Comparison of ENCODE assay signal across 26 mouse cellular contexts in the genomic region with DNA sequence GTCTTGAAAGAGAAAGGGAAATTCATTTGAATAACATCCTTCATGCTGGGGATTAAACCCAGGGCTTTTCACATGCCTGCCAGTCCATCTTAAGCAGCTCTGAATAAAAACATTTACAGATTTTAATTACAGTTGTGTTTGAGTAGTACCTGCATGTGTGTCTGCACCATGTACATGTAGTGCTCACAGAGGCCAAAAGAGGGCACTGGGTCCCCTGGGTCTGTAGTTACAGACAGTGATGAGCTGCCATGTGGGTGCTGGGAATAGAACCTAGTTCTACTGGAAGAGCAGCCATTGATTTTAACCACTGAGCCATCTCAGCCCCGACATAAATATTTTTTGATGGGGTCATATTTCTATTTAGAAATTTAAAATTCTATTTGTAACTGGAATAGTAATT. TPM values are rescaled to one million over a fixed set of nuclear protein-coding genes. Genes with fewer than 3 reads are reported as not detected.
DNase-seq lines count a peak whose midpoint lies in the region; ATAC-seq and TF ChIP-seq lines count a peak whose summit lies in the region.
"Had no signal": no experiment of that assay in that cellular context is flagged by ENCODE, and none has a peak within 500 bp of the region (broad histone marks: within the 10 kb centered on the region; RNA-seq: fewer than 3 reads in every experiment).

No protein-coding gene starts in this region.

- 98% methylated on average over 1 of the region's 1 CpGs for WGBS in intestine, postnatal 0 days
- 95% methylated on average over 1 of the region's 1 CpGs for whole genome bisulfite sequencing in intestine, embryonic 15.5 days
- 87% methylated on average over 1 of the region's 1 CpGs for WGBS in heart, embryonic 10.5 days

- H3K4me2 ChIP-seq in intestine, postnatal 0 days (replicated peaks; ENCODE audit: low read depth): no peak overlapping the region
- H3K4me2 ChIP-seq in intestine, embryonic 15.5 days (replicated peaks): no peak overlapping the region
- H3K4me2 ChIP-seq: liver, embryonic 12.5 days; midbrain, embryonic 13.5 days; neural tube, embryonic 13.5 days; stomach, embryonic 15.5 days had no signal

- 0 out of 2 replicates have a peak, but pooled peaks cover 4% of the 10 kb centered on the region for H3K4me1 ChIP-seq in intestine, postnatal 0 days (replicated peaks; ENCODE audit: control insufficient read depth, insufficient read depth, low read length)
- peaks cover 7% of the 10 kb centered on the region; the same call in 1 of the 2 replicates for H3K4me1 ChIP-seq in intestine, embryonic 15.5 days (replicated peaks)
- H3K4me1 ChIP-seq in heart, embryonic 10.5 days: 0 out of 2 replicates have a peak, but pooled peaks cover 7% of the 10 kb centered on the region

- no peak overlapping the region for H3K9ac ChIP-seq in intestine, postnatal 0 days (ENCODE audit: low read depth, low read length)
- no peak overlapping the region for H3K9ac ChIP-seq in intestine, embryonic 15.5 days
- H3K9ac ChIP-seq: liver, embryonic 12.5 days; liver, postnatal 0 days; midbrain, embryonic 13.5 days; neural tube, embryonic 13.5 days; stomach, embryonic 15.5 days had no signal

- no peak for ATAC-seq in intestine, postnatal 0 days
- ATAC-seq in intestine, embryonic 15.5 days: no peak
- ATAC-seq: forebrain, embryonic 16.5 days; hindbrain, embryonic 16.5 days; intestine, embryonic 16.5 days; liver, embryonic 12.5 days; liver, postnatal 0 days; midbrain, embryonic 13.5 days had no signal

- no peaks in the 10 kb centered on the region for H3K27me3 ChIP-seq in intestine, postnatal 0 days (replicated peaks; ENCODE audit: control insufficient read depth, insufficient read depth, low read length)
- no peaks in the 10 kb centered on the region for H3K27me3 ChIP-seq in intestine, embryonic 15.5 days (replicated peaks)
- H3K27me3 ChIP-seq in splenic B cell, adult 2 months (ENCODE audit: control insufficient read depth, insufficient read depth, low read length, poor library complexity, severe bottlenecking): no peaks in the 10 kb centered on the region
- H3K27me3 ChIP-seq in heart, embryonic 10.5 days (ENCODE audit: insufficient read depth, poor library complexity, severe bottlenecking): no peaks in the 10 kb centered on the region
- H3K27me3 ChIP-seq: liver, embryonic 12.5 days; midbrain, embryonic 13.5 days; neural tube, embryonic 13.5 days; stomach, embryonic 15.5 days had no signal

- peaks cover 15% of the 10 kb centered on the region for H3K36me3 ChIP-seq in intestine, postnatal 0 days (ENCODE audit: control insufficient read depth, insufficient read depth)
- 0 out of 2 replicates have a peak, but pooled peaks cover 3% of the 10 kb centered on the region for H3K36me3 ChIP-seq in intestine, embryonic 15.5 days
- 0 out of 2 replicates have a peak, but pooled peaks cover 2% of the 10 kb centered on the region for H3K36me3 ChIP-seq in splenic B cell, adult 2 months (ENCODE audit: control insufficient read depth, insufficient read depth, low read length, poor library complexity, severe bottlenecking)
- H3K36me3 ChIP-seq in heart, embryonic 10.5 days: peaks cover 46% of the 10 kb centered on the region

- TF ChIP-seq CTCF in intestine, postnatal 0 days (IDR thresholded peaks at IDR 0.05; ENCODE audit: low read depth): peak; percentile 27

- DNase-seq in B cell, adult 2 months: peak; percentile 32 to 42
- DNase-seq in MEL-GATA-1-ER (ENCODE audit: extremely low read depth, low read depth) (peak; percentile 16), adipocyte (ENCODE audit: low spot score) (no peak)
- DNase-seq in splenic B cell, adult 2 months (ENCODE audit: low read depth, low spot score): peak; percentile 20
- DNase-seq in heart, embryonic 10.5 days (ENCODE audit: low spot score): no peak
- DNase-seq: adrenal gland, adult 2 months; cerebellum, adult 2 months; cerebellum, postnatal 14 days; heart, postnatal 14 days; kidney, adult 9 months; kidney, postnatal 14 days; liver, postnatal 0 days; right cerebral cortex, postnatal 14 days; thymus, postnatal 25 days had no signal

- no peak overlapping the region for H3K4me3 ChIP-seq in intestine, postnatal 0 days (ENCODE audit: low read depth, low read length)
- no peak overlapping the region for H3K4me3 ChIP-seq in intestine, embryonic 15.5 days (replicated peaks)
- H3K4me3 ChIP-seq in heart, embryonic 10.5 days: no peak overlapping the region
- H3K4me3 ChIP-seq: erythroblast, embryonic 14.5 days; left cerebral cortex, adult 2 months; liver, embryonic 12.5 days; midbrain, embryonic 13.5 days; neural tube, embryonic 13.5 days; stomach, embryonic 15.5 days had no signal

- no peak overlapping the region for H3K27ac ChIP-seq in intestine, postnatal 0 days (ENCODE audit: low read depth, low read length)
- no peak overlapping the region for H3K27ac ChIP-seq in intestine, embryonic 15.5 days
- no peak overlapping the region for H3K27ac ChIP-seq in heart, embryonic 10.5 days
- H3K27ac ChIP-seq: left cerebral cortex, adult 2 months; liver, embryonic 12.5 days; macrophage; midbrain, embryonic 13.5 days; neural tube, embryonic 13.5 days; stomach, embryonic 15.5 days had no signal

- H3K9me3 ChIP-seq in intestine, postnatal 0 days (ENCODE audit: control insufficient read depth): no peaks in the 10 kb centered on the region
- no peaks in the 10 kb centered on the region; the same call in 1 of the 2 replicates for H3K9me3 ChIP-seq in intestine, embryonic 15.5 days
- H3K9me3 ChIP-seq in heart, embryonic 10.5 days: no peaks in the 10 kb centered on the region
- H3K9me3 ChIP-seq: liver, embryonic 12.5 days; midbrain, embryonic 13.5 days; neural tube, embryonic 13.5 days; stomach, embryonic 15.5 days had no signal

RNA-seq across cellular contexts. Expression of a gene that starts 4.8 kb away (rescaled TPM):
- 87.1 and 95.3 TPM in 2 replicates for polyA plus RNA-seq in intestine, postnatal 0 days (2015; fragmentation: Nextera tagmentation; extraction: Ambion mirVana)
- polyA plus RNA-seq in intestine, embryonic 15.5 days (2015; fragmentation: Nextera tagmentation; extraction: Ambion mirVana): 143 and 152 TPM in 2 replicates
- polyA plus RNA-seq in heart, embryonic 10.5 days (2016; fragmentation: Nextera tagmentation; extraction: Ambion mirVana): 101 and 112 TPM in 2 replicates

RNA-seq across cellular contexts. Expression of a gene that starts 47.8 kb away (rescaled TPM):
- 163 and 164 TPM in 2 replicates for polyA plus RNA-seq in intestine, postnatal 0 days (2015; fragmentation: Nextera tagmentation; extraction: Ambion mirVana)
- polyA plus RNA-seq in intestine, embryonic 15.5 days (2015; fragmentation: Nextera tagmentation; extraction: Ambion mirVana): 702 and 739 TPM in 2 replicates
- polyA plus RNA-seq in heart, embryonic 10.5 days (2016; fragmentation: Nextera tagmentation; extraction: Ambion mirVana): 650 and 681 TPM in 2 replicates

RNA-seq across cellular contexts. Expression of a gene that starts 47.9 kb away (rescaled TPM):
- polyA plus RNA-seq in intestine, postnatal 0 days (2015; fragmentation: Nextera tagmentation; extraction: Ambion mirVana): 395 and 427 TPM in 2 replicates
- polyA plus RNA-seq in intestine, embryonic 15.5 days (2015; fragmentation: Nextera tagmentation; extraction: Ambion mirVana): 753 and 881 TPM in 2 replicates
- polyA plus RNA-seq in heart, embryonic 10.5 days (2016; fragmentation: Nextera tagmentation; extraction: Ambion mirVana): 474 and 598 TPM in 2 replicates

Comparison
In these comparisons a context has a peak if more than half of its experiments do, and no peak if none do; other contexts are left out.
1. DNase-seq: peak in B cell, adult 2 months (2 of 2), MEL-GATA-1-ER (single experiment) and splenic B cell, adult 2 months (single experiment); none in heart, embryonic 10.5 days (single experiment) and adipocyte (single experiment).